Mouse (Mus musculus) heart, postnatal 0 days (tissue): ENCODE results near the gene Tenm3.

Experiments
- CTCF ChIP-seq: IDR thresholded peaks from 2 replicates; pipeline ENCODE4 v1.5.1; 2016; ENCODE audit warnings: antibody characterized with exemption, control low read depth, low read depth
- EP300 ChIP-seq: IDR thresholded peaks from 2 replicates; pipeline ENCODE4 v1.6.1; 2016; ENCODE audit warnings: antibody characterized with exemption, low read depth

DNA sequence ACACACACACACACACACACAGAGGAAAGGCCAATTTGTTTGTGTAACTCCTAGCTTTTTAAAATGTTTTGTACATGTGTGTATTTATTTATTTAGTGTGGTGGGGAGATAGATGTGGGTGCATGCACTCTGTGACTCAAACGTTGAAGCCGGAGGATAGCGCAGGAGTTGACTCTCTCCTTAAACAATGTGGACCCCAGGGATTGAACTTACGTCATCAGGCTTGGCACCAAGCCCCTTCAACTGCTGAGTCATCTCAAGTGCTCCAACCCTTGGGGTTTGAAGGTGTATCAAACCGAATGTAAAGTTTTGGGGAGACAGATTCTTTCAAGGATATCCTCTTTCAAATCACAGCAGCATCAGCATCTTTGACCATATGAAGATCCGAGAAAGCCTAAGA is 63.1 kb downstream of the Tenm3 start:
- no peak for TF ChIP-seq EP300
- no peak for TF ChIP-seq CTCF
